Mouse (Mus musculus) erythroblast, embryonic 14.5 days (primary cell): ENCODE measurements around the gene Ino80. TPM values are rescaled to one million over a fixed set of nuclear protein-coding genes. Genes with fewer than 3 reads are reported as not detected.

Experiments used
- H3K27me3 ChIP-seq: 2 replicates; pipeline ENCODE4 v1.6.1; 2012; ENCODE audit warnings: inconsistent platforms; ENCODE audit not compliant: control insufficient read depth
- H3K36me3 ChIP-seq: 2 replicates; pipeline ENCODE4 v1.6.1; 2012; ENCODE audit warnings: mild to moderate bottlenecking, inconsistent platforms; ENCODE audit not compliant: control insufficient read depth
- H3K4me1 ChIP-seq: 2 replicates; pipeline ENCODE4 v1.6.1; 2012; ENCODE audit warnings: inconsistent platforms; ENCODE audit not compliant: control insufficient read depth
- H3K4me3 ChIP-seq: replicated peaks from 2 replicates; pipeline ENCODE3; 2012; ENCODE audit warnings: moderate library complexity, mild to moderate bottlenecking, inconsistent platforms
- H3K9me3 ChIP-seq: 2 replicates; pipeline ENCODE4 v1.6.1; 2012; ENCODE audit warnings: low read length, inconsistent platforms, mixed read lengths; ENCODE audit not compliant: control insufficient read depth
- GATA1 ChIP-seq: IDR thresholded peaks from 2 replicates; pipeline ENCODE4 v1.6.1; 2012; ENCODE audit warnings: low read length, inconsistent platforms, mixed read lengths
- TAL1 ChIP-seq: IDR thresholded peaks from 3 replicates; pipeline ENCODE4 v1.6.1; 2012; ENCODE audit warnings: low read length, inconsistent platforms, mixed read lengths
- polyA plus RNA-seq: library from polyadenylated mRNA; stranded (reverse); fragments of >175 nt; gene quantifications from 2 replicates; pipeline ENCODE4 v1.2.3, GENCODE M21; 2012

The Ino80 gene
- polyA plus RNA-seq, 1 experiment = 0.22 TPM

GRCm38 (mm10) chr2:119500965-119501652 lies 23.6 kb upstream of the Ino80 start:
- no peaks in the 10 kb centered on the region for H3K36me3 ChIP-seq
- no peaks in the 10 kb centered on the region for H3K9me3 ChIP-seq
- H3K4me1 ChIP-seq = no peaks in the 10 kb centered on the region
- no peaks in the 10 kb centered on the region for H3K27me3 ChIP-seq
- TF ChIP-seq TAL1 = no peak
- no peak for TF ChIP-seq GATA1
- no peak overlapping the region for H3K4me3 ChIP-seq

GRCm38 (mm10) chr2:119498859-119499258 lies 21.4 kb upstream of the Ino80 start:
- Histone ChIP-seq H3K4me1 (no peaks in the 10 kb centered on the region), H3K27me3 (no peaks in the 10 kb centered on the region), H3K36me3 (no peaks in the 10 kb centered on the region), H3K4me3 (no peak overlapping the region), H3K9me3 (no peaks in the 10 kb centered on the region)
- TF ChIP-seq GATA1 (no peak), TAL1 (no peak)

- TF ChIP-seq GATA1 (no peak), TAL1 (no peak)
- H3K4me3 ChIP-seq = no peak overlapping the region
Observed at GRCm38 (mm10) chr2:119496082-119496481, 18.6 kb upstream of the Ino80 start.

GRCm38 (mm10) chr2:119491953-119492352 lies 14.5 kb upstream of the Ino80 start:
- H3K4me1 ChIP-seq = no peaks in the 10 kb centered on the region
- peaks cover 3% of the 10 kb centered on the region; the same call in 1 of the 2 replicates for H3K27me3 ChIP-seq
- TF ChIP-seq GATA1 (no peak), TAL1 (no peak)
- H3K9me3 ChIP-seq = no peaks in the 10 kb centered on the region
- no peaks in the 10 kb centered on the region for H3K36me3 ChIP-seq
- H3K4me3 ChIP-seq = no peak overlapping the region

More at GRCm38 (mm10) chr2:119496082-119496481, 18.6 kb upstream of the Ino80 start:
- H3K4me1 ChIP-seq = no peaks in the 10 kb centered on the region
- H3K27me3 ChIP-seq = no peaks in the 10 kb centered on the region
- H3K36me3 ChIP-seq = no peaks in the 10 kb centered on the region
- no peaks in the 10 kb centered on the region for H3K9me3 ChIP-seq

- TF ChIP-seq TAL1 (no peak), GATA1 (no peak)
Observed at GRCm38 (mm10) chr2:119486488-119486887, 9.0 kb upstream of the Ino80 start.

GRCm38 (mm10) chr2:119482307-119482706 lies 4.8 kb upstream of the Ino80 start:
- no peak overlapping the region for H3K4me3 ChIP-seq
- no peak for TF ChIP-seq TAL1
- TF ChIP-seq GATA1 = no peak
- H3K4me1 ChIP-seq = peaks cover 11% of the 10 kb centered on the region
- H3K9me3 ChIP-seq = no peaks in the 10 kb centered on the region
- no peaks in the 10 kb centered on the region for H3K27me3 ChIP-seq
- no peaks in the 10 kb centered on the region; the same call in 1 of the 2 replicates for H3K36me3 ChIP-seq

More at GRCm38 (mm10) chr2:119486488-119486887, 9.0 kb upstream of the Ino80 start:
- Histone ChIP-seq H3K4me3 (no peak overlapping the region), H3K27me3 (peaks cover 3% of the 10 kb centered on the region; the same call in 1 of the 2 replicates), H3K36me3 (no peaks in the 10 kb centered on the region), H3K4me1 (no peaks in the 10 kb centered on the region), H3K9me3 (no peaks in the 10 kb centered on the region)

GRCm38 (mm10) chr2:119478397-119478749 lies 886 bp upstream of the Ino80 start:
- peaks cover 36% of the 10 kb centered on the region for H3K4me1 ChIP-seq
- no peaks in the 10 kb centered on the region for H3K9me3 ChIP-seq
- no peaks in the 10 kb centered on the region for H3K27me3 ChIP-seq
- H3K4me3 ChIP-seq = peak overlapping the region; percentile 95
- TF ChIP-seq TAL1 = no peak
- no peak for TF ChIP-seq GATA1
- H3K36me3 ChIP-seq = no peaks in the 10 kb centered on the region; the same call in none of the 2 replicates

- Histone ChIP-seq H3K4me1 (peaks cover 38% of the 10 kb centered on the region), H3K9me3 (no peaks in the 10 kb centered on the region), H3K27me3 (no peaks in the 10 kb centered on the region), H3K36me3 (peaks cover 5% of the 10 kb centered on the region), H3K4me3 (peak overlapping the region; percentile 95)
- TF ChIP-seq TAL1 = no peak
- no peak for TF ChIP-seq GATA1
Observed at GRCm38 (mm10) chr2:119476621-119477391, 681 bp downstream of the Ino80 start.

- peaks cover 8% of the 10 kb centered on the region for H3K36me3 ChIP-seq
- H3K4me1 ChIP-seq = peaks cover 38% of the 10 kb centered on the region
- no peaks in the 10 kb centered on the region for H3K27me3 ChIP-seq
- H3K4me3 ChIP-seq = peak overlapping the region; percentile 95
- TF ChIP-seq GATA1 (no peak), TAL1 (no peak)
- H3K9me3 ChIP-seq = no peaks in the 10 kb centered on the region
Observed at GRCm38 (mm10) chr2:119476166-119476565, 1.3 kb downstream of the Ino80 start.
